In genomic region chr11:96320688-96321087, GRCm38 (mm10) we compare ENCODE assay signal across 11 mouse cellular contexts. TPM values are rescaled to one million over a fixed set of nuclear protein-coding genes. Genes with fewer than 3 reads are reported as not detected.
DNase-seq lines count a peak whose midpoint lies in the region; ATAC-seq and TF ChIP-seq lines count a peak whose summit lies in the region.
"Had no signal": no experiment of that assay in that cellular context is flagged by ENCODE, and none has a peak within 500 bp of the region (broad histone marks: within the 10 kb centered on the region; RNA-seq: fewer than 3 reads in every experiment).

No protein-coding gene starts in this region.

- TF ChIP-seq CTCF in liver, postnatal 0 days (IDR thresholded peaks at IDR 0.05; ENCODE audit: low read depth) = no peak

- H3K9ac ChIP-seq in heart, embryonic 12.5 days = no peak overlapping the region
- peak overlapping the region; percentile 96 for H3K9ac ChIP-seq in intestine, embryonic 14.5 days (ENCODE audit: low read length)
- no peak overlapping the region for H3K9ac ChIP-seq in liver, postnatal 0 days (replicated peaks)

- ATAC-seq in heart, embryonic 12.5 days (ENCODE audit: insufficient number of reproducible peaks, low FRiP score) = no peak
- no peak for ATAC-seq in intestine, embryonic 14.5 days (replicated peaks; ENCODE audit: low FRiP score, low TSS enrichment, low read depth)
- no peak for ATAC-seq in liver, postnatal 0 days

- H3K4me1 ChIP-seq in heart, embryonic 12.5 days (replicated peaks) = peaks cover 12% of the 10 kb centered on the region
- peaks cover 6% of the 10 kb centered on the region; the same call in 1 of the 2 replicates for H3K4me1 ChIP-seq in brown adipose tissue, adult 24 weeks (ENCODE audit: control insufficient read depth, insufficient read depth, insufficient read length, low read length)
- peaks cover 36% of the 10 kb centered on the region for H3K4me1 ChIP-seq in intestine, embryonic 14.5 days (replicated peaks; ENCODE audit: control insufficient read depth, insufficient read depth, low read length)
- H3K4me1 ChIP-seq in liver, postnatal 0 days (ENCODE audit: insufficient read depth) = no peaks in the 10 kb centered on the region

- peak overlapping the region; percentile 27 for H3K4me2 ChIP-seq in heart, embryonic 12.5 days
- peak overlapping the region; percentile 89 for H3K4me2 ChIP-seq in intestine, embryonic 14.5 days (ENCODE audit: low read length)
- H3K4me2 ChIP-seq in liver, postnatal 0 days (ENCODE audit: low read depth, low read length) = peak overlapping the region; percentile 32; the same call in 1 of the 2 replicates

- peaks cover 96% of the 10 kb centered on the region for H3K27me3 ChIP-seq in heart, embryonic 12.5 days (replicated peaks)
- no peaks in the 10 kb centered on the region for H3K27me3 ChIP-seq in intestine, embryonic 14.5 days (replicated peaks; ENCODE audit: control insufficient read depth, insufficient read depth, low read length)
- H3K27me3 ChIP-seq in liver, postnatal 0 days (ENCODE audit: insufficient read depth, low read length) = peaks cover 68% of the 10 kb centered on the region
- H3K27me3 ChIP-seq: Patski had no signal

- H3K36me3 ChIP-seq in heart, embryonic 12.5 days = no peaks in the 10 kb centered on the region
- H3K36me3 ChIP-seq in intestine, embryonic 14.5 days (ENCODE audit: control insufficient read depth, insufficient read depth, low read length) = peaks cover 16% of the 10 kb centered on the region; the same call in 1 of the 2 replicates
- no peaks in the 10 kb centered on the region for H3K36me3 ChIP-seq in liver, postnatal 0 days (replicated peaks; ENCODE audit: insufficient read depth, low read length)

- intact Hi-C loops in gastrocnemius, postnatal 36 days (cut with DNase I) = no loop called here

- H3K9me3 ChIP-seq in heart, embryonic 12.5 days (replicated peaks) = no peaks in the 10 kb centered on the region
- H3K9me3 ChIP-seq in intestine, embryonic 14.5 days (ENCODE audit: control insufficient read depth, low read length) = no peaks in the 10 kb centered on the region
- H3K9me3 ChIP-seq in liver, postnatal 0 days (ENCODE audit: low read length) = no peaks in the 10 kb centered on the region

- no peak for DNase-seq in heart, postnatal 4 days
- no peak for DNase-seq in intestine, embryonic 14.5 days (ENCODE audit: low spot score)
- DNase-seq in liver, postnatal 0 days = peak; percentile 13
- DNase-seq in cerebellum, postnatal 14 days = no peak
- DNase-seq in layer of hippocampus, postnatal 25 days (ENCODE audit: extremely low spot score in 1 of 2, low spot score in 1 of 2) = no peak
- no peak for DNase-seq in gastrocnemius, postnatal 36 days
- DNase-seq: right cerebral cortex, postnatal 25 days had no signal

- 7% methylated on average over 17 of the region's 17 CpGs for WGBS in heart, embryonic 12.5 days
- WGBS in intestine, embryonic 14.5 days = 11% methylated on average over 17 of the region's 17 CpGs
- 46% methylated on average over 17 of the region's 17 CpGs for WGBS in liver, postnatal 0 days (ENCODE audit: insufficient replicate concordance)

- H3K4me3 ChIP-seq in heart, embryonic 12.5 days = no peak overlapping the region
- peak overlapping the region; percentile 27 for H3K4me3 ChIP-seq in brown adipose tissue, adult 24 weeks (ENCODE audit: insufficient read depth, low read depth, low read length)
- peak overlapping the region; percentile 69 for H3K4me3 ChIP-seq in intestine, embryonic 14.5 days (ENCODE audit: low read depth, low read length)
- H3K4me3 ChIP-seq in liver, postnatal 0 days (ENCODE audit: low read depth, low read length) = no peak overlapping the region

- no peak overlapping the region for H3K27ac ChIP-seq in heart, embryonic 12.5 days (ENCODE audit: poor library complexity, severe bottlenecking)
- H3K27ac ChIP-seq in brown adipose tissue, adult 24 weeks (replicated peaks; ENCODE audit: low read depth, low read length) = peak overlapping the region; percentile 75
- peak overlapping the region; percentile 99 for H3K27ac ChIP-seq in intestine, embryonic 14.5 days (ENCODE audit: low read depth)
- H3K27ac ChIP-seq in liver, postnatal 0 days (ENCODE audit: low read depth) = no peak overlapping the region; the same call in 1 of the 2 replicates

- no peak for TF ChIP-seq EP300 in liver, postnatal 0 days (IDR thresholded peaks at IDR 0.05; ENCODE audit: low read depth)

RNA-seq across cellular contexts. Expression of gene Hoxb3, which starts 2.4 kb away (rescaled TPM):
- 0.45 and 0.86 TPM in 2 replicates for polyA plus RNA-seq in heart, embryonic 12.5 days (2016; fragmentation: Nextera tagmentation; extraction: Ambion mirVana)
- total RNA-seq in heart, postnatal 4 days (2021) = 1 to 10 TPM; 1.4 to 1.5 TPM
- 1.7 and 2.0 TPM in 2 replicates for polyA plus RNA-seq in brown adipose tissue, adult 24 weeks (2012; ENCODE audit: insufficient read depth, insufficient read length, missing spikeins)
- 3.7 and 4.9 TPM in 2 replicates for polyA plus RNA-seq in intestine, embryonic 14.5 days (2014; fragmentation: Nextera tagmentation; extraction: Ambion mirVana)
- polyA plus RNA-seq in liver, postnatal 0 days (2015; fragmentation: Nextera tagmentation; extraction: Ambion mirVana) = 0.19 and 0.26 TPM in 2 replicates
- total RNA-seq in layer of hippocampus, postnatal 25 days (2021) = not detected
- total RNA-seq in gastrocnemius, postnatal 36 days (2021) = under 1 TPM; 0.38 to 0.54 TPM
- total RNA-seq: layer of hippocampus, adult 8-10 months had no signal

RNA-seq across cellular contexts. Expression of gene Hoxb4, which starts 2.6 kb away (rescaled TPM):
- polyA plus RNA-seq in heart, embryonic 12.5 days (2016; fragmentation: Nextera tagmentation; extraction: Ambion mirVana) = 0.19 and 0.32 TPM in 2 replicates
- 1 to 10 TPM in 1 of 2 experiments, under 1 TPM in 1; 0.74 to 1.0 TPM for total RNA-seq in heart, postnatal 4 days (2021)
- 6.0 and 6.4 TPM in 2 replicates for polyA plus RNA-seq in brown adipose tissue, adult 24 weeks (2012; ENCODE audit: insufficient read depth, insufficient read length, missing spikeins)
- 3.5 and 3.8 TPM in 2 replicates for polyA plus RNA-seq in intestine, embryonic 14.5 days (2014; fragmentation: Nextera tagmentation; extraction: Ambion mirVana)
- 0.22 and 0.27 TPM in 2 replicates for polyA plus RNA-seq in liver, postnatal 0 days (2015; fragmentation: Nextera tagmentation; extraction: Ambion mirVana)
- not detected for total RNA-seq in layer of hippocampus, postnatal 25 days (2021)
- under 1 TPM; 0.23 to 0.54 TPM for total RNA-seq in gastrocnemius, postnatal 36 days (2021)

RNA-seq across cellular contexts. Expression of gene Hoxb5, which starts 17.6 kb away (rescaled TPM):
- polyA plus RNA-seq in heart, embryonic 12.5 days (2016; fragmentation: Nextera tagmentation; extraction: Ambion mirVana) = 0.14 and 1.9 TPM in 2 replicates
- under 1 TPM in 1 of 2 experiments, not detected in 1; 0.32 TPM for total RNA-seq in heart, postnatal 4 days (2021)
- 1.1 and 1.2 TPM in 2 replicates for polyA plus RNA-seq in brown adipose tissue, adult 24 weeks (2012; ENCODE audit: insufficient read depth, insufficient read length, missing spikeins)
- polyA plus RNA-seq in intestine, embryonic 14.5 days (2014; fragmentation: Nextera tagmentation; extraction: Ambion mirVana) = 49.6 and 51.6 TPM in 2 replicates
- polyA plus RNA-seq in liver, postnatal 0 days (2015; fragmentation: Nextera tagmentation; extraction: Ambion mirVana) = 0.75 and 0.91 TPM in 2 replicates
- not detected for total RNA-seq in layer of hippocampus, postnatal 25 days (2021)
- under 1 TPM; 0.52 to 0.61 TPM for total RNA-seq in gastrocnemius, postnatal 36 days (2021)
- total RNA-seq: layer of hippocampus, adult 8-10 months had no signal

RNA-seq across cellular contexts. Expression of gene Hoxb6, which starts 28.4 kb away (rescaled TPM):
- 0.62 TPM in 1 of 2 replicates, not detected in the other for polyA plus RNA-seq in heart, embryonic 12.5 days (2016; fragmentation: Nextera tagmentation; extraction: Ambion mirVana)
- total RNA-seq in heart, postnatal 4 days (2021) = not detected
- 0.91 and 1.9 TPM in 2 replicates for polyA plus RNA-seq in brown adipose tissue, adult 24 weeks (2012; ENCODE audit: insufficient read depth, insufficient read length, missing spikeins)
- 18.1 and 24.1 TPM in 2 replicates for polyA plus RNA-seq in intestine, embryonic 14.5 days (2014; fragmentation: Nextera tagmentation; extraction: Ambion mirVana)
- not detected in 2 replicates for polyA plus RNA-seq in liver, postnatal 0 days (2015; fragmentation: Nextera tagmentation; extraction: Ambion mirVana)
- total RNA-seq in layer of hippocampus, postnatal 25 days (2021) = not detected
- under 1 TPM; 0.38 to 0.54 TPM for total RNA-seq in gastrocnemius, postnatal 36 days (2021)
- total RNA-seq: layer of hippocampus, adult 8-10 months had no signal

RNA-seq across cellular contexts. Expression of gene Hoxb2, which starts 29.6 kb away (rescaled TPM):
- polyA plus RNA-seq in heart, embryonic 12.5 days (2016; fragmentation: Nextera tagmentation; extraction: Ambion mirVana) = 4.0 TPM in 2 replicates
- total RNA-seq in heart, postnatal 4 days (2021) = 1 to 10 TPM; 1.3 to 2.2 TPM
- polyA plus RNA-seq in brown adipose tissue, adult 24 weeks (2012; ENCODE audit: insufficient read depth, insufficient read length, missing spikeins) = 3.2 and 3.7 TPM in 2 replicates
- polyA plus RNA-seq in intestine, embryonic 14.5 days (2014; fragmentation: Nextera tagmentation; extraction: Ambion mirVana) = 22.9 and 27.9 TPM in 2 replicates
- 0.67 and 1.1 TPM in 2 replicates for polyA plus RNA-seq in liver, postnatal 0 days (2015; fragmentation: Nextera tagmentation; extraction: Ambion mirVana)
- total RNA-seq in layer of hippocampus, postnatal 25 days (2021) = not detected
- under 1 TPM in 1 of 2 experiments, not detected in 1; 0.12 TPM for total RNA-seq in gastrocnemius, postnatal 36 days (2021)
- total RNA-seq: layer of hippocampus, adult 8-10 months had no signal

Comparison
In these comparisons a context has a peak if more than half of its experiments do, and no peak if none do; other contexts are left out.
1. H3K27ac ChIP-seq: peak in brown adipose tissue, adult 24 weeks (single experiment) and intestine, embryonic 14.5 days (single experiment); none in heart, embryonic 12.5 days (single experiment) and liver, postnatal 0 days (single experiment).
2. H3K4me2 ChIP-seq: peak in every context shown above with its lines; median percentile 89 in intestine, embryonic 14.5 days; 32 in liver, postnatal 0 days; 27 in heart, embryonic 12.5 days.
3. H3K4me3 ChIP-seq: peak in brown adipose tissue, adult 24 weeks (single experiment) and intestine, embryonic 14.5 days (single experiment); none in heart, embryonic 12.5 days (single experiment) and liver, postnatal 0 days (single experiment).
4. RNA of gene Hoxb5, which starts 17.6 kb away (polyA plus RNA-seq): 49.6 to 51.6 TPM in intestine, embryonic 14.5 days; 1.1 to 1.2 TPM in brown adipose tissue, adult 24 weeks, 0.75 to 0.91 TPM in liver, postnatal 0 days and 0.14 to 1.9 TPM in heart, embryonic 12.5 days; every median in the first group is over 10 times any median in the second.